1 mouse cellular context compared by ENCODE assay signal in the genomic region with DNA sequence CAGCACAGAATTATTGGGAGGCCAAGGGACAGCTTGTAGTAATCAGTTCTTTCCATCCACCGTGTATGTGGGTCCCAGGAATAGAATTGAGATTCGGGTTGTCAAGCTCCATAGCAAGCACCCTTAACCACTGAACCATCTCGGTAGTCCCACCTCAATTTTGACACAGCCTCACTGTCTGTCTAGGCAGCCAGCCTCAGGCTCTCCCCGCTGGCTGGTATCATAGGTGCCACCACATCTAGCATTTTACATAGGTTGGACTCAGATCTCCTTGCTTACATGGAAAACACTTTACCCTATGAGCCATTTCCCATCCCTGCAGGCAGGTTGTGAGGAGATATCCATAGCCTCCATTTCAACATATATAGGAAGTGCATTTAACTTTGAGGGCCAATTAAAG.
TF ChIP-seq lines count a peak whose summit lies in the region.

No protein-coding gene starts in this region.

TF ChIP-seq in MEL, 35 proteins besides CTCF, POLR2A, EP300 and RAD21:
- TF ChIP-seq HCFC1 (IDR thresholded peaks at IDR 0.05; ENCODE audit: low read depth, low read length) (0 out of 2 replicates have a peak, but pooled peaks have one; percentile 0), KAT2A (conservative IDR thresholded peaks at IDR 0.05; ENCODE audit: low read depth, low read length) (no peak), RCOR1 (IDR thresholded peaks at IDR 0.05; ENCODE audit: low read depth, low read length) (0 out of 2 replicates have a peak, but pooled peaks have one; percentile 24)
TF ChIP-seq in MEL: peak in this region for 2.
